Mouse (Mus musculus) granulocyte monocyte progenitor cell, adult 5-6 weeks (primary cell): ENCODE results near the gene Nedd9. TPM values are rescaled to one million over a fixed set of nuclear protein-coding genes. Genes with fewer than 3 reads are reported as not detected.

Experiments used
- ATAC-seq: replicated peaks from 2 replicates; pipeline ENCODE4 v1.8.0; 2016; ENCODE audit warnings: mild to moderate bottlenecking, moderate TSS enrichment, inconsistent platforms; ENCODE audit not compliant: poor library complexity, severe bottlenecking
- total RNA-seq, 2 experiments: library from RNA; stranded (forward) in 1 of 2; stranded (reverse) in 1 of 2; fragments of 200-712, 200-1000 nt in 1 of 2; fragments of >200 nt in 1 of 2; fragmentation: Nextera tagmentation in 1 of 2; gene quantifications; 2 replicates each; pipeline ENCODE4 v1.2.3; 2014 to 2017

The Nedd9 gene
- total RNA-seq, 2 experiments from 2014 or later, result 22.2 to 37.8 TPM

DNA sequence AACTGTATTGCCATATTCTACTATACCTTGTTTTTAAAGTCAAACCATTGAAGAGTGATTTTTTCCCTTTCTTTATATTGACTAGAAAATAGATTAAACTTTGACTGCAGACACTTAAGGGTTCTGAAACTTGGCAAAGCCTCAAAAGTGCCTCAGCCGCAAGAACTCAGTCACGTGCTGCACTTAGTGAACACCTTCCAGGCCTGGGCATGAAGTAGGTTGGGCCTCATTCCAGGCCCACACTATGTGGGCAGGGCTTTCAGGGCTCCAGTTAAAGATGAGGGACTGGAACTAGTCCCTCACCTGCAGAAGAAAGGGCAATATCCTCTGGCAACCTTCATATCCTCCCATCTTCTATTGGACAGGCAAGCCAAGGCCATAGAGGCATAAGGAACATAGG lies 131.6 kb downstream of the Nedd9 start:
- ATAC-seq, result no peak

DNA sequence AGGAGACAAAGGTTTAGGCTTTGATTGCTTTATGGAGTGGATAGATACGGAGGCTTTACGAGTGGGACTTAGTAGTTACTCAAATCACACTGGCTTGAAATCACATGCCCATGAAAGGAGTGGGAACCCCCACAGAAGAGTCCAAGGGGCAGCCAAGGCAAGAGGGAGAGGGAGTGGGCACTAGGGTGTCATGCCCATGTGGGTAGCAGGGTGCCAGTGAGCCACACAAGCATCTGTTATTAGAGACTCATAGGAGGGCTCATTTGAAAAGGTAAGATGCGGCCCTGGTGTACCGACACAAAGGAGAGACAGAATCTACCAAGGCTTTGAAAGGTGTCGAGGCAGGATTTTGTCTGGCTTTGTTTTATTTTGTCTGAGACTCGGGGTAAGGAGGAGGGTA lies 132.6 kb downstream of the Nedd9 start:
- no peak for ATAC-seq

DNA sequence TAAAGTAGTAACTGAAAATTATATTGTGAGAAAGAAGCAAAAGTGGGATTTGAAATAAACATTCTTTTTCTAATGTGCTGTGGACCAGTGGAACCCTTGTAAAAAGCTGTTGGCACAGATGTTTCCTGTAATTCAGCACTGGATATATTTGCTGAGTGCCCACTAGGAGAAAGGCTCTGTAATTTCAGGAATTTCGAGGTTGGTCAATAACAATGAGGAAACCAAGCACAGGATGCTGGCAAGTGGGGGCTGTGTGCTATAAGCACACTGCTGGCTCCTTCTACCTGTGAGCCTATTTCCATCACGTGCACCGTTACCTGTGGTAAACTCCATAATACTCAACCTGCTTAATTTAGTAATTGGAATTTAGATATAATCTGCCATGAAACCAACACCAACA lies 133.5 kb downstream of the Nedd9 start:
- no peak for ATAC-seq

DNA sequence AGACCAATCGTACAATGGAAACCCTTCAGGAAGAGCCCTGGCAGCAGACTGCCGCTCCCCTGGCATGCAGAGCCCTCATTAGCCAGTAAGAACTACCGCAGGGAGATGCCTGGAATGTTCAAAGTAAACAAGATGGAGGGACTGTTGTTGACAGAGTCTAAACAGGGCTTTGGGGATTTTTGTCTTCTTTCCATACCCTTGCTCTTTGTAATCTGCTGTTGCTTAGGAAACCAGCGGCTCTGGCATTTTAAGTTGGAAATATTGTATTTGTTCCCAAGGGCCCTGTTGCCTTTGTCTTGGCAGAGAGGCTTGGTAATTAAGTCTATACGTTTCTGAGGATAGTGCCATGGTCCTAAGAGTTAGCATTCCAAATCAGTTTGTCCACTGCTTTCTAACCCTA lies 134.8 kb downstream of the Nedd9 start:
- no peak for ATAC-seq

DNA sequence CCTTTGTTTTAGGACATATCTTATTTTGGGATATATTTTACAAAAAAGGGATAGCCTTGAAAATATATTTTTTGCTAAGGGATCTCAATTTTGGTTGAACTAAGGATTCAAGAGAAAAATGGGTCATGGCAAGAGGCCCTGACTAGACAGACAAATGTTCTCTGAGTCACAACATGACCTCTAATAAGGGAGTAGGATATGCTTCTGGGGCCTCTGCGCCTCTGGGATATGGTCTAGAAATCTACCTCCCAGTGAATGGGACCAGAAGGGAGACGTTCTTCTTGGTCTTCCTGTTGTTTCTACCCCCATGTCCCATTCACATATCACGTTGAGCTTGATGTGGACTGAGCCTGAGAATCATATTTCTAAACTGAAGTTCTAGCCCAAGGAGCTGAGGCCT lies 136.6 kb downstream of the Nedd9 start:
- ATAC-seq, result no peak

DNA sequence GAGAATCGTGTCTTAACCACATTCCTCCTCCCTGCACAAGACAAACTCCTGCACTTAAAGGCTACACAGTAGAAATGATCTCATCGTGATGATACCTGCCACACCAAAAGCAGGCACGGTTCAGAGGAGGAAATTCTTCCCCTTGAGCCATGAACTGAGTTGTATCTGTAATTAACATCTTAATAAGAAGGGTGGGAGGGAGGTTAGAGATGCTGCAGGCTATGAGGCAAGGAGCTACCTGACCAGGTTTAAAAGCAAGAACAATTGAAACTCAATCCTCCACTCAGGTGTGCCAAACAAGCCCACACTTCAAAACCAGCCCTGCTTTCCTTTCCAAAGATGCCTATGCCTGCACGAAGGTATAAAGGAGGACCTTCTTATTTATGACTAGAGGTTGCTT lies 137.4 kb downstream of the Nedd9 start:
- ATAC-seq, result no peak

DNA sequence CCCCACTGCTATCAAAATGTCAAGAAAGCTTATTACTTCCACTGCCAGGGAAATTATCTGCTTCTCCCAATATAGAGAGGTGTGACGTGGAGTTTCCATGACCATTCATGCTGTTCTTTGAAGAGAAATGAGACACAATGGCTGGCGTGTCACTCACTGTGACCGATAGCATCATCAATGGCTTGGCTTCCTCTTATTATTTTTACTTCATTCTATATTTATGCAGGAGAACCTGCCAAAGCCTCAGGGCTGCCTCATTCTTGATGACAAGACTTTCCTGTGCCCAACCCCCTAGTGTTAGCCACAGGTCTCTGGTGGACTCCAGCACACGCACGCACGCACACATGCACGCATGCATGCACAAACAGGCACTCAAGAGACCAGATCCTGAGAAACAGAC lies 141.4 kb downstream of the Nedd9 start:
- ATAC-seq, result no peak

DNA sequence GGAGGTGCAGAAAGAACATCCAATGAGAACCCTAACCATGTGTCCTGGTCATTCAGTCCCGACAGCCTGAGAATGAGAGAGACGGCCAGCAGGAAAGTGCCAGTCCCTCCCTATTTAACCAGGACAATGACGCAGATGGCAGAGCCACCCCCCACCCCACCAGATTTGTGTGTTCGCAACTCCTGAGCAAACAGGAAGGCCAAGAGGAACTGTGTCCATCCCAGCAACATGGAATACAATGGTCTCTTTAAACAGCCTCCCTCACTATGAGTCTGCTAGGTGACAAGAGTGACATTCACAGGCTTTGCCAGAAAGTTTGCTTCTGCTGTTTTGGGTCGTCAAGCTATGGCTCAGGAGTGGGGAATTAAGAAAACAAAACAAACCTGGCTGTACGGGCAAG lies 141.9 kb downstream of the Nedd9 start:
- ATAC-seq, result no peak

DNA sequence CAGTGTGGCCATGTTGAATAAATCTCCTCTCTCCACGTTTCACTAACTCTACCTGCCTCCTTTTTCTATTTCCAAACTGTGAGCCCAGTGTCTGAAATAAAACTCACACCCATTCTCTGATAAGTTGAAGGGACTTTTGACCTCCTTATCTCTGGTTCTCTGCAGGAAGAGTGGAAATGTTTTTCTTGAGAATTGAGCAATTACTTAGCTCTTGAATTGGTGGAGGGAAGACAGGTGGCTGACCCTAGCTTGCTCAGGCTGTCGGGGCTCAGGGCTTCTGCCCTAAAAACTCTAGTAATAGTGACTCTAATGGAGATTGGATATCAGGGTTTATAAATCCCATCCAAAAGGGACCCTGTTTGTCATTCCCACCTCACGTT lies 143.3 kb downstream of the Nedd9 start:
- 0 out of 2 replicates have a peak, but pooled peaks have one; percentile 9 for ATAC-seq

DNA sequence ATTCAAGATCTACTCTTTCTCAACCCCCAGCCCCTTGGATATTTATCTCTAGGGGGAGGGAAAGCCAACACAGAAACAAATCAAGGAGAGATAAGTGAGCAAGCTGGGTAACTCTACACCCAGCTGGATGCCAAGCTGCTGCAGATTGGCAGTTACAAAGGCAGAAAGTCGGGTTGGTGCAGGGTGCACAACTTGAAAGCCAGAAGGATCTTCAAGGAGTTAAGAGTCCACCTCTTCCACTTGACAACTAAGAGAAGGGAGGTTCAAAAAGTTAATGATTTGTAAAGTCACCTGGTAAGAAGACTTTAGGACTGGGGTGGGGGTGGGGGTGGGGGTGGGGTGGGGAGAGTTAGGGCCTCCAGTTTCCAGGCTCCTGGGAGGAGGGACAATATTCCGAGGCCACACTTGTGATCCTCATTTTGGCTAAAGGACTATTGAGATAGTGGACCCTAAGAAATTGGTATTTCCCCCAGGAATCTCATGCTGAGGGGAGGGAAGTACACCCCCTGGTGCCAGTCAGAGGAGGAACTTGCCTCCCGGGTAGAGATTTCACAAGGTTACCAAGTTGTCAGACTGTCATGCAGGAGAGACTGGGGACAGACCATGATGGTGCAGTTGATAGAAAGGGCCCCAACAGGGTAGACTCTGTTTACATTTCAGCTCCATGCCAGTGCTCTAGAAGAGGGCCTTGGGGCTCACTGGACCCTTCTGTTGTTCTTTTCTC lies 143.8 kb downstream of the Nedd9 start:
- peak; percentile 73 for ATAC-seq

DNA sequence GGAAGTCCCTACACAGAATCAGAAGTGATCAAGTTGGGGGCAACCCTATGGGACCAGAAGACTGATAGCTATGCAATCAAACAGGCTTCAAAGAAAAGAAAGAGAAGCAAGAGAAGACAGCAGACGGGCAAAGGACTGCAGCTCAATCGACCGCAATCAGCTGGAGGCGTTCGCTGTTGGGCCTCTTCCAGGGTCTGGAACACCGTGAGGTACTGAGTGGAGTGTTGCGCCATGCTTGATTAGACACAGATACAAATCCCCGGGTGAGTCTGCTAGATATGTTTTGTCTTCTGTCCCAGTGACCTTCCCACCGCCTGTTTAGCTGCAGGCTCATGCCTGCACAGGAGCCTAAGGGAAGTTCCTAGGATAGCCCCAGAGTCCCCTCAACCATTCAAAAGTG lies 145.7 kb downstream of the Nedd9 start:
- no peak for ATAC-seq

DNA sequence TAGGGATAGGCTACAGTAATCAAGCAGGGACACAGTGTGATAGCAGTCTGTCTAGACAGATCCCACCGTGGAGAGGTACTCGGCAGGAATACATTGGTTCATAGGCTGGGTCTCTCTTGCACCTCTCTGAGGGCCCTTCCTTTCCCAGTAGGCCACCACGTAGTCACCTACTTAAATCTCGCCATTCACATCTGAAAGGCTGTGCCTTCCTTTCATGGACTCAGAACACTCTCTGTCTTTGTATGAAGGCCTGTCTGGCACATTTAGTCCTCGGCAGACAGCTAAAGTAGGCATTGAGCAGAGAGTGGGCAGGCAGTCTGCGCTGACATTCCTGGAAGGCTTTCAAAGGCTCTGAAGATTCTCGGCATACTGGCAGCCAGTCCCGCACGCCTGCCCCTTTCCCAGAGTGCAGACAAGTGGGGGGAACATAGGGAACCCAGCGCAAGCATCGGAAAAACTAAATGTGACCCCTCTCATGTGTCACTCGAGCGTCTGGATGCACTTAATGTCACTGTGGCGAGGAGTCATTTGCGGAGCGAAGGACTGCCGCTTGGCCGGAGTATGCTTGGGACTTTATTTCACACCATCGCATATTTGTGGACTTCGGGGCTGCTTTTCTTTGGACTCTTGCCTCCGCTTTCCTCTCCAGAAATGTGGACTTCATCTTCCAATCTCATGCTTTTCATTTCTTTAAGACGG lies 147.4 kb downstream of the Nedd9 start:
- ATAC-seq, result no peak

DNA sequence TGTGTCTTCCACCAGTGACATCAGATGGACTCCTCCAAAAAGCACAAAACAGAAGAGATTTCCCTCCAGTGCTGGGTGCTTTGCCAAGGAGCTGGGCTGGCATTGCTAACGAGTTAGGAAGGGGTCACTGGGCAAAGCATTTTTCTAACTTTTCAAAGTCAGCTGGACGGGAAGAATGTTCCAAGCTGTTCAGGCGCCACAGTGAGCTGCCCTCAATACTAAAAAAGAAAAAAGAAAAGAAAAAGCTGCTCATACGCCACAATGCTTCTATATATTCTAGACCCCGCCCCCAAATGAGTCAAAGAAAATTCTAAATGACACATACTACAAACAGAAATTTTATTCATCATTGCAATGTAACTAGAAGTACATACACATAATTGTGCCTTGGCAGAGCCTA lies 148.0 kb downstream of the Nedd9 start:
- ATAC-seq, result no peak

DNA sequence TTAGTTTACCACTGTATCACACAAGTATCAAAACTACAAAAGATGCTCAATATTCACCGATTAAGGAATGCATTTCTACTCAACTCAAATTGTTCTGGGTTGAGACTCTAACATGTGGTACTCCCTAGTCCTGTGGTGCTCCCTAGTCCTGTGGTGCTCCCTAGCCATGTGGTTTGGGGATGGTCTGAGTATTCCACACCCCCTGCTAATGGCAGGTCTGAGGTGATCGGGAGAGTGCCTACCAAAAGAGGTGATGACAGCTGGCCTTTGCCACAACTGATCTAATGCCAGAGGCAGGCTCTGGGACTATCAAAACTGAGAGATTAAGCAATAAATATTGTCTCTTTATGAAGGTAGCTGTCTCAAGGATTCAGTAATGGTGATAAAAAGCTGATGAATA lies 149.8 kb downstream of the Nedd9 start:
- ATAC-seq, result no peak

DNA sequence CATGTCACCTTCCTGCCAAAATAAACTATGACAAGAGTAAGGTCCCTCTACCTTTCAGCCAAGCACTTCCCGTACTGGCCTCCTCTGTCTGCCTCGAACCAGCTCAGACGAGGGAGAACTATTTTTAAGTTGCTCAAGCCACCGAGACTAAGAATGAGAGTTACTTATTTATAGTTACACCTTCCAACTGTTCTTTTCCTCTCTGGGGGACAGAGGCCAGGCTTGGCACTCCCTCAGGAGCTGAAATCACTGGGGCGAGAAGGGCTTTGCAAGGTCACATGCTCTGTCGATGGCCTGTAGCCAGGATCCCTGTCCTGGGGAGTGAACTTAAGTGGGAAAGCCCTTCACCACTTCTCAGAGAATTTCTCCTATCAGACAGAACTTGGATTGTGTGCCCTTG lies 150.9 kb downstream of the Nedd9 start:
- ATAC-seq, result no peak

DNA sequence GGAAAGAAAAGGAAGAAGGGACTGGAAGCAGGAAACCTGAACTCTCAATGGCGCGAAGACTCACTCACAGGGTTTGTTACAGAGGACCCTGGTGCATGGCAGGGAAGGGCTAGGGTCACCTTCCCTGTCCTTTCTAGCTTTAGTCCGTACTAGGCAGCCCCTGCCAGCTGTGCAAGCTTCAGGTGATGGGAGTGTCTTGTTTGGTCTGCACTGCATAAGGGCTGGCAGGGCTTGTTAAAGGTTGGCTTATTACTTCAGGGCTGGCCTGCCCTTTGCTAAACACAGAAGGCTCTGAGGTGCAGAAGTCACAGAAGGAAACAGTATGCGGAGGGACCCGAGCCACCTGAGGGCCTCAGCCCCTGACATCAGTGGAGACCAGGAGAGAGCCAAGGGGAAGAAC lies 151.4 kb downstream of the Nedd9 start:
- no peak for ATAC-seq

DNA sequence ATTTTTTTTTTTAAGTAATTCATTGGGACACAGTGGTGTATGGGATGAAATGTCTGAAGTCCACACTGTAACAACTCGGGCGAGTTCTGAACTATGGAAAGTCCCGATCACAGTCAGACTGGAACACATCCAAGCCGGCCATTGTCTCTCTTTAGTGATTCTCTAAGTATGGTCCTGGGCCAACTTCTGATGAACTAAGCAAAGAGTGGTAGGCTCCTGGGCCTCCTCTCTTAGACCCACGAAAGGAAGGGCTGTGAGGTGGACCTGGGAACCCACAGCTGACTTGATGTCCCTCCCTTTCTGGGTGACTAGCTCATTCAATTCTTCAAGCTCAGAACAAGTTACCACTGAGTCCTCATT lies 152.5 kb downstream of the Nedd9 start:
- no peak for ATAC-seq

DNA sequence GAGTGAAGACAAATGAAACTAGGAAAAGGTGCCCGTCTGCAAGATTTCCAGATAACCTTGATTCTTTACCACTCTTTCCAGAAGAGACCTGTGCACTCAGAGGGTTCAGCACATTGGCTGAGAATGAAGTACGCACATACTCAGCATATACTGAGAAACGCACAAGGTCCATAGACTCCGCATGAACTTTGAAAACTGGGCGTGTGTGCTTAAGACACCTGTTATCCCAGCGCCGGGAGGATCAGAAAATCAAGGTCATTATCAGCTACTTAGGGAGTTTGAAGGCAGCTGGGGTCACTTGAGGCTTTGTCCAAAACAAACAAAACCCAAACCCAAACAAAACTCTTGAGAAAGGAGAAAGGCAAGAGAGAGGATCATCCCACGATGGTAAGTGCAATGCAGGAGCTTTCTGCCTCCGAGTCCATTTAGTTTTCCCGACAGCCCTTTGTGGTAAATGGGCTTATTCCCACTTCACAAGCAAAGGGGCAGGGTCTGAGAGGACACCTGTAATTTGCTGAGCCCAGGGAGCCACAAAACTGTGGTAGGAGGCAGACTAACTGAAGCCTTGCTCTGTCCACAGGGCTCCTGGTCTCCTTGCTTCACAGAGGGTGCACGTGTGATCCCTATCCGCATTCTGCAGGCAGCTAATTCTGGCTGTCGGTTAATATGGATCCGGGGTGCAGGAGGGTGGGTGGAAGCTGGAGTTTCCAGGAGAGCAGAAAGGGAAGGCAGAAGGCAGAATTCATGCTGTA lies 153.1 kb downstream of the Nedd9 start:
- no peak for ATAC-seq

DNA sequence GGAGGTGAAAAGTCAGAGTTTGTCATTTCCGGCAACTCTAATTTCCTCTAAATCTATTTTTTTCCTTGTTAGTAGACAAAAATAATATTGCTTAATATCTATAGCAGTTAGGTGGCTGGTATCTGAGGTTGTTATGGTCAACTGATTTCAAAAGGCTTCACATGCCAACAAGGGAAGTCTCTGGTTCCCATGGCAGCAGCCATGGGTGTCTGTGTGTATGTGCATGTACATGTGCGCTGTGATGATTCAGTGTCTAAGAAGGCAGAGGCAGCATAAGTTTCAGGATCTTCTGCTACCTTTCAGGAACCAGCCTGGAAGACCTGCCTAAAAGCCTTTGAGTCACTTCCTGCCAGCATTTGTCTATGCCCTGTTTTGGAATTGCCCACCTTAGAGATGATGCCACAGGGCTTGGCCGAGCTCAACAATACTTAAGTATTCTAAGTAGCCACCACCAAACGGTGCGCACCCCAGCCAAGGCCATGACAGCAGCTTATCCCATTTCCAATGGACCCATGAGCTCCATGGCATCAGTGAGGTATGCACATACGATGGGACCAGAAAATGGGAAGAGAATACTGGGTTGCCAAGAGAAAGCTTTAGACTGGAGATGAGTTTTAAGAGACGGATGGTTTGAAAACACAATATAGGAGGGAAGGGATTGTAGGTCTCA lies 155.4 kb downstream of the Nedd9 start:
- ATAC-seq, result peak; percentile 91

DNA sequence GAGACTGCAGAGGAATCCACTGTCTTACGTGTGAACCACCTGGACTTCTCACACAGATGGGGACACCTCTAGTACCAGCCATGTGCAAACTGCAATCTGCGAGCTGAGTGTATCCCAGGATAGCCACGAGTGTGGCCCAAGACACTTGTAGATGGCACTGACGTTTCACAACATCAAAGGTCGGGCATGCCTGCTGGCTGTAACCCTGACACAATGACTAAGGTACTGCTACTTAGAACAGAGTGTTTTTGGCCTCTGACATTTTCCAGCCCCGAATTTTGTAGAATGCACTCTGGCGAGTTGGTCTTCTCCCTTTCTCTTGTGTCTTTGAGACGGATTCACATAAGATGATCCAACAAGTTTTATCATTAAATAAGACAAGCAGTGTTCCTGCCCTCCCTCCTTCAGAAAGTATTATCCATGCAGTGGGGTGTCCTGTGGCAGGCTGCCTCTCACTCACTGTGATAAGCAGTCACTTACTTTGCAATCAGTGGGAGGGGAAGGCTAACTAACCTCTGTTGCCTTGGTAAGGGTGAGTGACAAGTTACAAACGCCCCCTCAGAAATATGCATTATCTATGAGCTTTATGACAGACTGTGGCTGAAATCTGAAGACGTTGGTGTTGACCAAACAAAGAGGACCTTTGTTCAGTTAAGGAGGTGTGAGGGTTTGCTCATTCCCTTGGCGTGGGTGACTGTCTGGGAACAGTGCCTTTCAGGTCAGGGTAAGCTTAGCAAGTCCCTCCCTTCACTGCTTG lies 156.4 kb downstream of the Nedd9 start:
- no peak for ATAC-seq
